Mouse (Mus musculus) forebrain, embryonic 15.5 days (tissue): Measurements from ENCODE around the gene Chdh. TPM values are rescaled to one million over a fixed set of nuclear protein-coding genes. Genes with fewer than 3 reads are reported as not detected.
A peak's percentile ranks its signal among the peaks of the same experiment; 100 is the strongest.

Experiments used
- ATAC-seq: fragments of 200-750 bp; cut with Nextera tagmentation; replicated peaks from 2 replicates; pipeline ENCODE4 v1.8.0; 2017; ENCODE audit warnings: mild to moderate bottlenecking, moderate TSS enrichment, moderate library complexity
- H3K27ac ChIP-seq: fragments of 300-500 bp; sonication (generic); replicated peaks from 2 replicates; pipeline ENCODE4 v1.5.1; 2015; ENCODE audit warnings: mild to moderate bottlenecking, inconsistent platforms
- H3K27me3 ChIP-seq: fragments of 300-500 bp; sonication (generic); 2 replicates; pipeline ENCODE4 v1.6.1; 2015; ENCODE audit warnings: inconsistent platforms
- H3K36me3 ChIP-seq: fragments of 300-500 bp; sonication (generic); 2 replicates; pipeline ENCODE4 v1.6.1; 2015; ENCODE audit warnings: mild to moderate bottlenecking, inconsistent platforms
- H3K4me1 ChIP-seq: fragments of 300-500 bp; sonication (generic); 2 replicates; pipeline ENCODE4 v1.6.1; 2015; ENCODE audit warnings: inconsistent platforms
- H3K4me2 ChIP-seq: fragments of 300-500 bp; sonication (generic); replicated peaks from 2 replicates; pipeline ENCODE4 v1.6.1; 2015; ENCODE audit warnings: mild to moderate bottlenecking, inconsistent platforms
- H3K4me3 ChIP-seq: fragments of 300-500 bp; sonication (generic); 2 replicates; pipeline ENCODE4 v1.5.1; 2015; ENCODE audit warnings: mild to moderate bottlenecking, inconsistent platforms
- H3K9ac ChIP-seq: fragments of 300-500 bp; sonication (generic); replicated peaks from 2 replicates; pipeline ENCODE4 v1.6.1; 2015; ENCODE audit warnings: mild to moderate bottlenecking, inconsistent platforms
- H3K9me3 ChIP-seq: fragments of 300-500 bp; sonication (generic); 2 replicates; pipeline ENCODE4 v1.6.1; 2016; ENCODE audit warnings: inconsistent platforms
- WGBS: fragments of 180-500 bp; shearing (Covaris S2); methylation state at CpG from one replicate; pipeline ENCODE4 v1.1.7; 2015; ENCODE audit warnings: mixed read lengths; 5-methylcytosine and 5-hydroxymethylcytosine counted together
- polyA plus RNA-seq: library from polyadenylated mRNA; unstranded; fragments of >200 nt; fragmentation: Nextera tagmentation; extraction: Ambion mirVana; gene quantifications from 2 replicates; pipeline ENCODE4 v1.2.1, GENCODE M21; 2015

Gene Chdh
- polyA plus RNA-seq, 1 experiment from 2014 or later, result 0.25 TPM

DNA sequence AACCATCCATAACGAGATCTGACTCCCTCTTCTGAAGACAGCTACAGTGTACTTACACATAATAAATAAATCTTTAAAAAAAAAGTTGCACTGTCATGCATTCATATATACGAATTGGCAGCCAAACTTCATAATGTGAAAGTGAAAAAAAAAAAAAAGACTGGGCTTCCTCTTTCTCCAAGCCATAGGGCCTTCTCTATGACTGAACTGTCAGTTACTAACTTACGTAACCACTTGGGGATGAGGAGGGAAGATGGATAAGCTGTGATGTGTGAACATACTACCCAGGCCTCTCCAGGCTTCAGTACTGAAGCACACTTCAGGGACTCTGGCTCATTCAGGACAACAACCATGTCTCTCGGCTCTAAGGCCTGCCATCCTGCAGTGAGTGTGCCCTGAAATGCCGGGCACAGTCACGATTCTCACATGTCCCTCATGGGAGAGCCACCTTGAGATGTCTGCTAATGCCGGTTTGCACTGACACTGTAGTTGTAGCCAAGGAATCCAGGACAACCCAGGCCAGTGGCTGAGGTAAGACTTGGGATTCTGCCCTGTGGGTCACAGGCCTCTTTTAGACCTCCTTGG, 34.6 kb downstream of the Chdh start:
- no peak overlapping the region for H3K4me3 ChIP-seq
- no peak overlapping the region for H3K27ac ChIP-seq
- H3K4me2 ChIP-seq, result no peak overlapping the region
- 85% methylated on average over 7 of the region's 7 CpGs for WGBS
- no peaks in the 10 kb centered on the region for H3K4me1 ChIP-seq
- no peak overlapping the region for H3K9ac ChIP-seq
- ATAC-seq, result no peak
- no peaks in the 10 kb centered on the region for H3K9me3 ChIP-seq
- no peaks in the 10 kb centered on the region for H3K36me3 ChIP-seq
- no peaks in the 10 kb centered on the region for H3K27me3 ChIP-seq

GRCm38 (mm10) chr14:30045239-30045638, 36.4 kb downstream of the Chdh start:
- no peaks in the 10 kb centered on the region for H3K36me3 ChIP-seq
- 92% methylated on average over 10 of the region's 10 CpGs for WGBS

DNA sequence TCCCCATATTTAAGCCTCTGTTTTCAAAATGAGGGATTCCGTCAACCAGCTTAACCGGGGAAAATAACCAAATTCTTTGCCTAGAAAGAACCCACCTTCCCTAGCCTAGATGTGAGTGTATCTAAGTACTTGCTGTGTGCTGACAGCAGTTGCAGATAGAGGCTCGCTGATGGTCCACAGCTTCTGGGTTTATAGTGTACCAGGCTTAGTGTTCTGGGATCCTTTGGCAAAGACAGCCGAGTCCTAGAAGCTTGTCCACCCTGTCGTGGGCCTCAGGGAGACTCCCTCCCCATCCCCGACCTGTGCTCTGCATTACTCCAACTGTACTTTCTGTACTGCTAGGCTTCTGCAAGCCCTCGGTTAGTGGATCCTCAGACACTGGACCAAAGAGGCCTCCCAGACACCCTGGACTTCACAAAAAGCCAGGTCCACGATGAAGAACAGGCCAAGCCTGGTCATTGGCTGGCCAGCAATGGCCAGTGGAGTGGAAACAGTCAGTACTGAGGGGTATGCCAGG, 36.9 kb downstream of the Chdh start:
- Histone ChIP-seq H3K9me3 (no peaks in the 10 kb centered on the region), H3K36me3 (no peaks in the 10 kb centered on the region), H3K27me3 (no peaks in the 10 kb centered on the region), H3K4me3 (no peak overlapping the region), H3K4me1 (peaks cover 5% of the 10 kb centered on the region; the same call in 1 of the 2 replicates), H3K4me2 (no peak overlapping the region), H3K27ac (no peak overlapping the region), H3K9ac (no peak overlapping the region)
- no peak for ATAC-seq
- WGBS, result 84% methylated on average over 8 of the region's 8 CpGs

More at GRCm38 (mm10) chr14:30045239-30045638, 36.4 kb downstream of the Chdh start:
- H3K4me1 ChIP-seq, result peaks cover 5% of the 10 kb centered on the region; the same call in 1 of the 2 replicates
- no peak overlapping the region for H3K9ac ChIP-seq
- H3K4me3 ChIP-seq, result no peak overlapping the region
- ATAC-seq, result no peak
- no peak overlapping the region for H3K4me2 ChIP-seq
- no peaks in the 10 kb centered on the region for H3K27me3 ChIP-seq
- no peak overlapping the region for H3K27ac ChIP-seq
- no peaks in the 10 kb centered on the region for H3K9me3 ChIP-seq

DNA sequence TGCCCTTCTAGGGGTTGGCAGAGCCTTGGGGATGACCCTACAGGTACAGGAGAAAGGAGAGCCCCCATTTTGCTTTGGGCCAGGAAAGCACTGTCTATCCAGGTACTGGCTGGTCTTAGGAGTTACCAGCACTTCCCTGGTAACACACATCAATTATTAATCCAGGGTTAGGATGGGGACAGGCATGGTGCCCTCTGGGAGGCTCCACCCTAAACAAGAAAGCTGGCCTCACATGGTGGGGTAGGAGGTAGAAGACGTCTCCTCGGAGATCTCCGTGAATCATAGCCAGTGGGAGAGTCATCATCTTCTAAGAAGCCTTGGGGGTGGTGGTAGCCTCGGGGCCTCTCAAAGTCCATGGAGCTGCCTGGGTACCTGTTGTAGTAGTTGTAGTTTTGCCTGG, 38.2 kb downstream of the Chdh start:
- no peak overlapping the region for H3K27ac ChIP-seq
- ATAC-seq, result no peak
- H3K9ac ChIP-seq, result no peak overlapping the region
- no peaks in the 10 kb centered on the region for H3K27me3 ChIP-seq
- peaks cover 5% of the 10 kb centered on the region; the same call in 1 of the 2 replicates for H3K4me1 ChIP-seq
- no peak overlapping the region for H3K4me2 ChIP-seq
- WGBS, result 92% methylated on average over 4 of the region's 4 CpGs
- no peak overlapping the region for H3K4me3 ChIP-seq
- no peaks in the 10 kb centered on the region for H3K9me3 ChIP-seq
- H3K36me3 ChIP-seq, result no peaks in the 10 kb centered on the region

- H3K4me1 ChIP-seq, result peaks cover 5% of the 10 kb centered on the region; the same call in 1 of the 2 replicates
- H3K9me3 ChIP-seq, result no peaks in the 10 kb centered on the region
- ATAC-seq, result no peak
- no peaks in the 10 kb centered on the region for H3K27me3 ChIP-seq
- no peaks in the 10 kb centered on the region for H3K36me3 ChIP-seq
- WGBS, result 85% methylated on average over 3 of the region's 3 CpGs
- H3K4me2 ChIP-seq, result no peak overlapping the region
- no peak overlapping the region for H3K4me3 ChIP-seq
- no peak overlapping the region for H3K9ac ChIP-seq
- no peak overlapping the region for H3K27ac ChIP-seq
These were observed 39.2 kb downstream of the Chdh start for GRCm38 (mm10) chr14:30048049-30048448.

DNA sequence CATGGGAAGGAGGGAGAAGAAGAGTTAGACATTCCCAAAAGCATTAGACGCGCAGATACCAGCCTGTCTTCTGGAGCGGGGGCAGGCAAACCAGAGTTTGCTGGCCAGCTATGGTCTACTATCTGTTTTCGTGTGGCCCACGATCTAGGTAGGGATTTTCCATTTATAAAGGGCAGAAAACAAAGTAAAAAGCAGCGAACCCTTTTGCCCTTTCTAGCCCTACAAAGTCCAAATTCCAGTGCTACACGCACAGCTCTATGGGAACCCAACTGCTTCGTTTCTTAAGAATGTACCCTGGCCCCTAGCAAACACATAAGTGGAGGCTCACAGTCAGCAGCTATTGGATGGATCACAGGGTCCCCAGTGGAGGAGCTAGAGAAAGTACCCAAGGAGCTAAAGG, 41.5 kb downstream of the Chdh start:
- WGBS, result 81% methylated on average over 8 of the region's 8 CpGs
- Histone ChIP-seq H3K9me3 (no peaks in the 10 kb centered on the region), H3K4me1 (peaks cover 10% of the 10 kb centered on the region), H3K4me3 (no peak overlapping the region), H3K27me3 (no peaks in the 10 kb centered on the region), H3K9ac (no peak overlapping the region), H3K36me3 (no peaks in the 10 kb centered on the region), H3K27ac (no peak overlapping the region), H3K4me2 (no peak overlapping the region)
- no peak for ATAC-seq

DNA sequence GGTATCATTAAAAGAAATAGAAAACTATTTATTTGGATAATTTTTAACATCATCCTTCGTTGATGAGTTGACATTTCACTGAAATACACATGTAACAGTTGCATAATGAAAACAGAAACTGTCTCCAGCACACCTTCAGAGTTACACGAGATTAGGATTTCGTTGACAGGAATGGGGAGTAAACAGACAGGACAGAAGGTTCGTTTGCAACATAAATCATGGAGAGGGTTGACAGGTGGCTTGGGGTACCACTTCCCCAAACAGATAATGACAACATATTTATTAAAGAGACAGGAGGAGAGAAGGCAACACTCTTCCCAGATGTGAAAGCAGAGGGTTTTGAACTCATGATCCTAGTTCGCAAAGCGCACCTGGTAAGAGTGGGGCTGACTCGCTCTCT, 46.1 kb downstream of the Chdh start:
- 0 out of 2 replicates have a peak overlapping the region, but pooled peaks have one; percentile 6 for H3K27ac ChIP-seq
- no peak overlapping the region for H3K4me2 ChIP-seq
- no peak overlapping the region for H3K9ac ChIP-seq
- no peak overlapping the region for H3K4me3 ChIP-seq
- ATAC-seq, result no peak
- H3K36me3 ChIP-seq, result no peaks in the 10 kb centered on the region
- no peaks in the 10 kb centered on the region for H3K27me3 ChIP-seq
- no peaks in the 10 kb centered on the region for H3K9me3 ChIP-seq
- WGBS, result 74% methylated on average over 7 of the region's 7 CpGs
- H3K4me1 ChIP-seq, result peaks cover 19% of the 10 kb centered on the region

DNA sequence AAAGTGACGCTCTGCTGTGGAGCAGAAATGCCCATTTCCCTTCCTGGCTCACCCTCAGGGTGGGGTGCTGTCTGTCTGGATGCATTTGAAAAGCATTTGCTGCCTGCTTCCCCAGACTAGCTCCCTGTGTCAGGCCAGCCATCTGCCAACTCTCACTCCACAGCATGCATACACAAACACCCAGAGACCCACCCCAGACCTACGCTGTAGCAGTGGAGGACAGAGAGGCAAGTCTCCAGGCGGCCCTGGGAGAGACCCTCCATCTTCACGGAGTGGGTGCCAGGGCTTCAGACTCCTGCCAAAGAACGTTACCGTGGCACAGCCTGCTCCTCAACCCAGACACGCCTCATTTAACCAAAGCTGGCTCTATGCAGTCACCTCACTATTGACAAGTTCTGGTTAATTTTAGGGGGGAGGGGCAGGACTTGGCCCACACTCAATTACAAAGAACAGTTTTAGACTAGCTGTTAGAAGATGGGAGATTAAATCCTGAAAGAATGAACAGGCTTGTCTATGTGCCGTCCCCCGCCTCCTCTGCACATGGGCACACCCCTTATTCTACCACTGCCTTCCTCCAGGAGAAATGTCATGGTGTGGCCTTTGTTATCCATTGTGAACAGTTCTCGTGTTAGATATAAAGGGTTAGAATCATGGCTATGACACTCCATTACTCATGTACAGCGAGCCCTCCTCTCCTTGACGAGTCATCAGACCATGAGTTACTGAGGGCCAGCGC, 47.4 kb downstream of the Chdh start:
- Histone ChIP-seq H3K9ac (no peak overlapping the region), H3K27ac (peak overlapping the region; percentile 79), H3K36me3 (no peaks in the 10 kb centered on the region), H3K4me1 (peaks cover 17% of the 10 kb centered on the region), H3K4me2 (peak overlapping the region; percentile 14; the same call in 1 of the 2 replicates), H3K9me3 (no peaks in the 10 kb centered on the region), H3K27me3 (no peaks in the 10 kb centered on the region), H3K4me3 (no peak overlapping the region)
- peak; percentile 96 for ATAC-seq
- 24% methylated on average over 13 of the region's 13 CpGs for WGBS

DNA sequence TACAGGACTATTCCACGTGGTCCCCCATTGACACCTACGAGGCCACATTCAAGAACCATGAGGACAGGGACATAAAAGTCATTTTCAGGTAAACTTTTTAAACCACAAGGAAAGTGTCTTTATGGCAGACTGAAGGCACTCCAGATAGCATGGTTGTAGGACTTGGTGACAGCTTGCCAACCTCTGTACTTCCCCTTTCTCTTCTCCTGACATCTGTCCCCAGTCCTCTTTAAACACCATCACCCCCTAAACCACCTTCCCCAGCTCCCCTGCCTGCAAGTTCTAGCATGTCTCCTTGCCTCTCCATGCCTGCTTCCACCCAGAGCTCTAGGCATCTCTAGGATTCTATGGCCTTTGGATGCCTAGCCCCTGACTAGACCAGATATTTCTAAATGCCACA, 56.0 kb downstream of the Chdh start:
- no peaks in the 10 kb centered on the region for H3K27me3 ChIP-seq
- no peaks in the 10 kb centered on the region for H3K4me1 ChIP-seq
- no peak overlapping the region for H3K27ac ChIP-seq
- no peaks in the 10 kb centered on the region for H3K36me3 ChIP-seq
- H3K9ac ChIP-seq, result no peak overlapping the region
- 90% methylated on average over 2 of the region's 2 CpGs for WGBS
- H3K9me3 ChIP-seq, result no peaks in the 10 kb centered on the region
- no peak overlapping the region for H3K4me3 ChIP-seq
- no peak for ATAC-seq
- no peak overlapping the region for H3K4me2 ChIP-seq

GRCm38 (mm10) chr14:30066752-30067151, 57.9 kb downstream of the Chdh start:
- no peak overlapping the region for H3K4me2 ChIP-seq
- H3K9ac ChIP-seq, result no peak overlapping the region
- H3K27ac ChIP-seq, result no peak overlapping the region
- no peaks in the 10 kb centered on the region for H3K36me3 ChIP-seq
- H3K4me3 ChIP-seq, result no peak overlapping the region
- no peaks in the 10 kb centered on the region for H3K27me3 ChIP-seq
- no peaks in the 10 kb centered on the region for H3K4me1 ChIP-seq
- no peaks in the 10 kb centered on the region for H3K9me3 ChIP-seq
- no peak for ATAC-seq
- 79% methylated on average over 12 of the region's 12 CpGs for WGBS

GRCm38 (mm10) chr14:30068566-30068965, 59.7 kb downstream of the Chdh start:
- H3K9ac ChIP-seq, result no peak overlapping the region
- no peak overlapping the region for H3K4me2 ChIP-seq
- no peaks in the 10 kb centered on the region for H3K4me1 ChIP-seq
- H3K27ac ChIP-seq, result no peak overlapping the region
- 71% methylated on average over 3 of the region's 3 CpGs for WGBS
- no peak for ATAC-seq
- H3K9me3 ChIP-seq, result no peaks in the 10 kb centered on the region
- no peaks in the 10 kb centered on the region for H3K27me3 ChIP-seq
- no peaks in the 10 kb centered on the region for H3K36me3 ChIP-seq
- no peak overlapping the region for H3K4me3 ChIP-seq

DNA sequence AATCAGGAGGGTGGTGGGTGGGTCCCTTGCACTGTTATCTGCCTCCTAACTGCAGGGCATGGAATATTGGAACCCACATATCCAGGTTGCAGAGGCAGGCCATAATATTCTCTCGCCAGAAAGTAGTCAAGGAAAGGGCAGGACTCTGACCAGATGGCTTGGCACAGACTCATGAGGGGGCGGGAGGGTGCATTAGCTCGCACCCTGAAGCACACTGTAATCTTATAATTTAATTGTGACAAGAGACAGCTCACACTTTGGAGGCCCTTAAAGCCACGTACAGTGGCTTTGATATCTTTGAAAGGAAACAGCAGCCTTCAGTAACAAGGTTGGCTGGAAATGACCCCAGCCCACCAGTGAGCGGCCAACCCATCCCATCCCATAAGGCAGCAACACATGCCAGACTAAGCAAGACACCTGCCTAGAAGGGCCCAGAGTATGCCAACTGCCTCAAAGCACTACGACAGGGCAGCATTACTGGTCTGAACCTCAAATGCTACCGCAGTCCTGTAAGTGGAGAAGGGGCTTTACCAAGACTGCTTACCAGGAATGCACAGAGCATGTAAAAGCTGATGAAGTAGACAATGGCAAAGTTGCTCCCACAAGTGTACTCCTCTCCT, 66.6 kb downstream of the Chdh start:
- 55% methylated on average over 7 of the region's 7 CpGs for WGBS
- H3K4me2 ChIP-seq, result no peak overlapping the region
- no peak overlapping the region for H3K27ac ChIP-seq
- no peaks in the 10 kb centered on the region for H3K9me3 ChIP-seq
- no peak for ATAC-seq
- H3K27me3 ChIP-seq, result no peaks in the 10 kb centered on the region
- no peak overlapping the region for H3K9ac ChIP-seq
- no peak overlapping the region for H3K4me3 ChIP-seq
- H3K36me3 ChIP-seq, result no peaks in the 10 kb centered on the region
- no peaks in the 10 kb centered on the region for H3K4me1 ChIP-seq
